Mouse (Mus musculus): ENCODE measurements at regions not wholly inside any gene's neighbourhood (a gene's known extent, or its start where the extent isn't known, plus 50 kb on each side); places are given as distances from the start of the nearest gene placed in this dataset.

GRCm38 (mm10) chr6:81655205-81655604, 268.3 kb upstream of the Gcfc2 start:
- no peaks in the 10 kb centered on the region for H3K36me3 ChIP-seq (replicated peaks in 1 of 2; ENCODE audit: control insufficient read depth in 1 of 2, insufficient read depth in 1 of 2, low read length in 1 of 2)
- H3K4me3 ChIP-seq (replicated peaks in 1 of 3; ENCODE audit: low read depth in 2 of 3, low read length in 2 of 3, poor library complexity in 1 of 3), result no peak overlapping the region
- TF ChIP-seq CTCF (conservative IDR thresholded peaks at IDR 0.05 in 1 of 2, IDR thresholded peaks at IDR 0.05 in 1 of 2; ENCODE audit: low read depth in 2 of 2, low read length in 2 of 2) (no peak), POLR2AphosphoS2 (IDR thresholded peaks at IDR 0.05; ENCODE audit: low read depth, low read length) (no peak), ZKSCAN1 (IDR thresholded peaks at IDR 0.05; ENCODE audit: borderline replicate concordance, low read depth, low read length) (no peak), UBTF (IDR thresholded peaks at IDR 0.05; ENCODE audit: low read depth, low read length) (no peak), CHD2 (IDR thresholded peaks at IDR 0.05; ENCODE audit: low read length) (no peak)
- H3K9me3 ChIP-seq (replicated peaks; ENCODE audit: low read length), result peaks cover 18% of the 10 kb centered on the region
- no peak overlapping the region for H3K27ac ChIP-seq (ENCODE audit: insufficient read depth, low read depth)
- no peak overlapping the region for H3K4me2 ChIP-seq (ENCODE audit: insufficient read depth, low read depth, poor library complexity, severe bottlenecking)
- H3K79me2 ChIP-seq (replicated peaks; ENCODE audit: control insufficient read depth, extremely low read depth, insufficient read depth, poor library complexity, severe bottlenecking), result no peaks in the 10 kb centered on the region
- in situ Hi-C loops (cut with MboI; ENCODE audit: low pct_ligation_motif_present, low pct_unique_long_range_greater_than_20kb, low sequenced_read_pairs) (no loop called here), dilution Hi-C loops (cut with MboI; ENCODE audit: extremely low pct_ligation_motif_present, extremely low pct_unique_long_range_greater_than_20kb, low sequenced_read_pairs) (no loop called here)
- H3K9ac ChIP-seq (ENCODE audit: insufficient read depth, low read depth), result no peak overlapping the region
- DNase-seq (ENCODE audit: extremely low read depth), result no peak
- H3K27me3 ChIP-seq (replicated peaks), result no peaks in the 10 kb centered on the region
- no peaks in the 10 kb centered on the region for H3K4me1 ChIP-seq (ENCODE audit: control insufficient read depth in 1 of 2, insufficient read depth in 2 of 2)

DNA sequence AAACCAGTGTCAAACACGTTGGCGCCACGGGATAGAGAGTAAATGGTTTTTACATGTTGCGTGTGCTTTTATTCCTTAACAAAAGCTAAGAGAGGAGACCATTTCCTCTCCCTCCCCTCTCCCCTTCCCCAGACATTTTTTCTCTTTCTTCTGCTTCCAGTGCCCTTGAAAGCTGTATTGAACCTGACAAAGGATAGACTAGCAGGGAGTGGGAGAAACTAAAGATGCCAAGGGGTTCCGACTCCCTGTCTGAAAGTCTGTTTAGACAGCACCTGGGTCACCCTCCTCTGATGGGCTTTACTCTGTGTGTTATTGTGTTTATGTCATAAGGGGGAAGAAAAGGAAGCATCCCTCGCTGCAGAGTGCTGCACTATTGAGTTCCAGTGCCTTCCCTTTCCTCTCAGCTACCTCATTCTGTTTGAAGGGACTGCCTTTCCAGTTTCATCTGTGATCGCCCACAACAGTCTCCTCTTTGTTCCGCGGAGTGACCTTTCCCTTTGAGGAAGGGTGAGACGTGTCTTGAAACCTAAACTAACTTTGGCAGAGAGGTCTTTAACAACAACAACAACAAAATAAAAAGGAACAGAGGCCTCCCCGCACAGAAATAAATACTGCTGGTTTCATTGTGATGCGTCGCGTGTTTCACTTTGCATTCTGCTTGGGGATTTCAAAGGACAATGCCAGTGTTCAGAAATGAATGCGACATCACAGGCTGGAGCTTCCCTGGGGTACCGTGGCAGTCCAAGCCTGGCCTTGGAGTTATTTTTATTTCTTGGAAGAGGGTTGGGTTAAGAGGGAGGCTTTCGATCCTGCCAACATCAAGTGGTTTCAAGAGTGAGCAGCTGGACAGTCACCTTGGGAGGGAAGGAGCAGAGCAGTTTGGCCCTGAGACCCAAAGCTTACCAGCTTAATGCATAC, 262.7 kb upstream of the Gcfc2 start:
- Histone ChIP-seq H3K27ac (ENCODE audit: insufficient read depth, low read depth) (no peak overlapping the region), H3K4me2 (ENCODE audit: insufficient read depth, low read depth, poor library complexity, severe bottlenecking) (no peak overlapping the region), H3K9ac (ENCODE audit: insufficient read depth, low read depth) (no peak overlapping the region), H3K4me3 (replicated peaks in 1 of 3; ENCODE audit: low read depth in 2 of 3, low read length in 2 of 3, poor library complexity in 1 of 3) (no peak overlapping the region), H3K27me3 (replicated peaks) (no peaks in the 10 kb centered on the region), H3K9me3 (replicated peaks; ENCODE audit: low read length) (peaks cover 24% of the 10 kb centered on the region), H3K79me2 (replicated peaks; ENCODE audit: control insufficient read depth, extremely low read depth, insufficient read depth, poor library complexity, severe bottlenecking) (no peaks in the 10 kb centered on the region), H3K4me1 (ENCODE audit: control insufficient read depth in 1 of 2, insufficient read depth in 2 of 2) (no peaks in the 10 kb centered on the region), H3K36me3 (replicated peaks in 1 of 2; ENCODE audit: control insufficient read depth in 1 of 2, insufficient read depth in 1 of 2, low read length in 1 of 2) (no peaks in the 10 kb centered on the region)
- dilution Hi-C loops (cut with MboI; ENCODE audit: extremely low pct_ligation_motif_present, extremely low pct_unique_long_range_greater_than_20kb, low sequenced_read_pairs), result no loop called here
- no peak for DNase-seq (ENCODE audit: extremely low read depth)
- in situ Hi-C loops (cut with MboI; ENCODE audit: low pct_ligation_motif_present, low pct_unique_long_range_greater_than_20kb, low sequenced_read_pairs), result no loop called here
- TF ChIP-seq POLR2A (IDR thresholded peaks at IDR 0.05; ENCODE audit: low read depth, low read length) (no peak), MAFK (IDR thresholded peaks at IDR 0.05; ENCODE audit: insufficient replicate concordance, low read length) (no peak), UBTF (IDR thresholded peaks at IDR 0.05; ENCODE audit: low read depth, low read length) (no peak), JUN (IDR thresholded peaks at IDR 0.05; ENCODE audit: insufficient read depth, low read depth, low read length) (no peak), ZKSCAN1 (IDR thresholded peaks at IDR 0.05; ENCODE audit: borderline replicate concordance, low read depth, low read length) (no peak), NELFE (IDR thresholded peaks at IDR 0.05; ENCODE audit: low read depth, low read length) (no peak), MAZ (IDR thresholded peaks at IDR 0.05; ENCODE audit: low read depth, low read length) (no peak), EP300 (IDR thresholded peaks at IDR 0.05; ENCODE audit: low read length) (no peak), NRF1 (IDR thresholded peaks at IDR 0.05; ENCODE audit: low read depth, low read length) (no peak), TBP (conservative IDR thresholded peaks at IDR 0.05; ENCODE audit: low read depth, low read length) (no peak), RCOR1 (conservative IDR thresholded peaks at IDR 0.05; ENCODE audit: low read depth, low read length) (no peak), ELF1 (IDR thresholded peaks at IDR 0.05; ENCODE audit: low read depth, low read length) (no peak), KAT2A (IDR thresholded peaks at IDR 0.05; ENCODE audit: insufficient replicate concordance, low read length) (no peak), RAD21 (IDR thresholded peaks at IDR 0.05; ENCODE audit: low read depth, low read length) (no peak), CHD2 (IDR thresholded peaks at IDR 0.05; ENCODE audit: low read length) (no peak), ZMIZ1 (IDR thresholded peaks at IDR 0.05; ENCODE audit: low read depth, low read length) (no peak), E2F4 (IDR thresholded peaks at IDR 0.05; ENCODE audit: insufficient replicate concordance, low read depth, low read length) (no peak)

Measured in CH12.LX (cell line).